Mouse (Mus musculus): ENCODE measurements around the gene Zfp322a. TPM values are rescaled to one million over a fixed set of nuclear protein-coding genes. Genes with fewer than 3 reads are reported as not detected.
"Not testable (repeated sequence)": the region's sequence is repeated elsewhere in the genome, so short reads cannot be mapped to it uniquely, and the experiment has no call there.

The Zfp322a gene
- total RNA-seq, 2 experiments from 2014 or later, result 18.9 to 21.7 TPM

- intact Hi-C loops (cut with DNase I), result loop anchor here (10.0 kb wide), 1 partner anchor 233 kb away; no protein-coding TSS in a partner anchor
- no peak for DNase-seq
Measured at GRCm38 (mm10) chr13:23361536-23361935, 7.5 kb downstream of the Zfp322a start.

GRCm38 (mm10) chr13:23354541-23354940 lies 14.5 kb downstream of the Zfp322a start:
- intact Hi-C loops (cut with DNase I); DNase-seq: not testable (repeated sequence)

GRCm38 (mm10) chr13:23317305-23317889 lies 51.6 kb downstream of the Zfp322a start:
- intact Hi-C loops (cut with DNase I), result no loop called here

GRCm38 (mm10) chr13:23312909-23313669 lies 55.9 kb downstream of the Zfp322a start:
- DNase-seq, result no peak
- intact Hi-C loops (cut with DNase I), result no loop called here

More at GRCm38 (mm10) chr13:23317305-23317889, 51.6 kb downstream of the Zfp322a start:
- no peak for DNase-seq

DNA sequence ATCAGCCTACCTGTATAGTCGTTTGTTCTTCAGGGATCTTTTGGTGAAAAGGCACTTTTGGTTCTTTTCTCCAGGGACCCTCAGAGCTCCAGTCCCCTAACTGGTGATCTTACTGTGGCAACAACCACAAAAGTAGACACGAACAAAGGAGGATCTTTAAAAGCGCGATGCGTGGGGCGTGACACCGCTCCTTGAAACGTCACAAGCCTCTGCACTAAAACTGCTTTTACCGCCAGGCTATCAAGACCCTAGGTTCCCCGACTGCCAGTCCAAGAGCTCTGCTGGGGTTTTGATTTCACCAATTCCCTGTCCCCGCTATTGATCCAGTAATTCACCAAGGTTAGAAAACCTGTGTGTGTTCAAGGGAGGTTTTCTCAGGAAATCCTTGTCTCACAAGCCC lies 59.0 kb downstream of the Zfp322a start:
- no peak for DNase-seq
- intact Hi-C loops (cut with DNase I), result no loop called here

DNA sequence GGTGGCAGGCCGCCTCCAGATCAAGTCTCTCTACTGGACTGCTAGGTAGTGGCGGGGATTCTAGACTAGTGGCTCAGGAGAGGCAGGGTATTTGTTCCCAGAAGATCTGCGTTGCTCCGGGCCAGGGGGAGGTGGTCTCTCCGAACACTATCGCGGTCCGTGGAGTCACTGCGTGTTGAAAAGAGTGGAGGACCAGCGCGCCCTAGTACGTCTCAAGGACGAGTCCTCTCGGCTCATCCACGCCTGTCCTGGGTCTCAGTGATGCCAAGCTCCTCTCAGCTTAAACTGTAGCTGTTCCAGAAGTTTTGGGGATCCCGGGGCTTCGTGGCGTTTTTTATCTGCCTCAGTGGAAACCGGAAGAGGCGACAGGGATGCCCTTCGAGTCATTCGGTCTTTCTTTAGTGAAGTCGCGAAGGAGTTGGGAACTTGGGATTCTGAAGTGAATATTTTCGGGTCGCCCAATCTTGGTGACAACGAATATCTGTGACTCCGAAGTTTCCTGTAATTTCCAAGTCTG lies 59.5 kb downstream of the Zfp322a start:
- DNase-seq, result no peak
- intact Hi-C loops (cut with DNase I), result no loop called here

DNA sequence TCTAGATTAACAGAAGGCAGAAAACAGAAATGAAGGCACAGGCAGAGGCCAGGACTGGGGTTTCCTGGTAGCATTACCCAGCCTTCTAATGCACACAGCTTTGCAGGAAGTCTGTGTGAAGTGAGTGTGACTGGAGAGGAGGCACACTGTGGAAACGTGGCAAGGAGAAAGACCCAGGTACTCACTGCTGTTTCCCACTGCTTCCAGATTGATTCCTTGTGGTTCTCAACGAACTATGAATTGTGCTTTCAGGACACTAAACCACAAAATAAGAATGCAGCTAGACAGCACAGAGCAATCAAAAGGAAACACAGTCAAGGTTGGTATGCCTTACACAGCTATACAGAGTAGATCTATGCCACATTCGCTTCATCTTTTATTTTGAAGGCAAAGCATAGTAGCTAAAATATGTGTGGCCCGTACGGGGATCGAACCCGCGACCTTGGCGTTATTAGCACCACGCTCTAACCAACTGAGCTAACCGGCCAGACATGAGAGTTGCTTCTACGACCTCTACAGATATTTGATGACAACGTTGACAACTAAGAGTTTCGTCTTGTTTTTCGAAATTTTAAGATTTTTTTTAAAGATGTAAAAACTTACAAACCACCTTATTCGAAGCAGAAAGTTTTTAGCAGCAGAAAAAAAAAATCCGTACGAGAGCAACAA lies 60.2 kb downstream of the Zfp322a start:
- intact Hi-C loops (cut with DNase I); DNase-seq: not testable (repeated sequence)

DNA sequence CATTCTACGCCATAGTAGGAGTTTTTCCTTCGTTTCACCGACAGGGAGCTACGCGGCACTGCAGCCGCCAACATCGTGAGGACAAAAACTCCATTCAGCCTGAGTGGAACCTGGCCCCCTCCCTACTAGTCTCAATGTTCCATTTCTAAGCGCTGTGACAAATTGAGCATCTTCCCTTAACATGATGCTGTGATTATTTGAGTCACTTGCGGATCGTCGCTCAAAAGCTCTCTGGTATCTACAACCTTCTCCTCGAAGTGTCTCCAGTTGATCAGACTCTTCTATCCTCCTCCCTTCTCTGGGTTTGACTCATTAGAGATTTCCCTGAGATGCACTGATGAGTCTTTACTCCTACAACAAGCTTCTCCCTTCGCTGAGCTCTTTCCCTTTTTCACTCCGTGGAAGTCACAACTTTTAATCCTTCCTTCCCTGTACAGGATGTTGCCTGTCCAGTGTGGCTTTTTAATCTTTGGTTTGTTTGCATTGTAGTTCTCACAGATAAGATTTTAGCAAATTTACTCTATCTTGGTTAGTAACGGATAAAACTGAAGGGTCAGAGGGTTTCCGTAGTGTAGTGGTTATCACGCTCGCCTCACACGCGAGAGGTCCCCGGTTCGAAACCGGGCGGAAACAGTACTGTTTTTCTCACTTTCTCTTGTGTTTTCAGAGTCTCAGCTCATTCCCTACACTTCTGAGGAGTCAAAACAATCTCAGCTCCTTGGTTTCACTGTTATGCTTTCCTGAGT lies 61.8 kb downstream of the Zfp322a start:
- no peak for DNase-seq
- intact Hi-C loops (cut with DNase I), result no loop called here

GRCm38 (mm10) chr13:23306707-23307068 lies 62.3 kb downstream of the Zfp322a start:
- intact Hi-C loops (cut with DNase I), result no loop called here
- no peak for DNase-seq

Other genes with a start within 250 kb of the Zfp322a start
- not detected for gene Vmn1r218, start 236.1 kb downstream of the Zfp322a start, total RNA-seq (2021)
- not detected for gene Vmn1r219, start 209.9 kb downstream of the Zfp322a start, total RNA-seq (2021)
- gene Vmn1r220, start 181.2 kb downstream of the Zfp322a start, total RNA-seq (2021), result not detected
- gene Vmn1r221, start 155.1 kb downstream of the Zfp322a start, total RNA-seq (2021), result not detected
- not detected for gene Vmn1r222, start 133.3 kb downstream of the Zfp322a start, total RNA-seq (2021)
- not detected for gene Vmn1r223, start 122.1 kb downstream of the Zfp322a start, total RNA-seq (2021)
- 1 to 10 TPM; 5.3 to 5.6 TPM for gene Abt1, start 54.7 kb upstream of the Zfp322a start, total RNA-seq (2021)
- gene Btn1a1, start 96.7 kb upstream of the Zfp322a start, total RNA-seq (2021), result not detected
- gene Btn2a2, start 119.6 kb upstream of the Zfp322a start, total RNA-seq (2021), result not detected
- 100 to 1,000 TPM; 743 to 812 TPM for gene Hist1h4h, start 161.8 kb upstream of the Zfp322a start, total RNA-seq (2021)
- 100 to 1,000 TPM; 171 to 245 TPM for gene Hist1h2af, start 164.7 kb upstream of the Zfp322a start, total RNA-seq (2021)
- 10 to 100 TPM; 45.9 to 66.2 TPM for gene Hist1h3g, start 166.2 kb upstream of the Zfp322a start, total RNA-seq (2021)
- gene Hist1h2bh, start 174.2 kb upstream of the Zfp322a start, total RNA-seq (2021), result 10 to 100 TPM in 1 of 2 experiments, 1 to 10 TPM in 1; 9.2 to 11.2 TPM
- gene Hist1h3f, start 174.8 kb upstream of the Zfp322a start, total RNA-seq (2021), result 10 to 100 TPM; 52.6 to 63.4 TPM
- 100 to 1,000 TPM; 308 to 354 TPM for gene Hist1h4f, start 182.4 kb upstream of the Zfp322a start, total RNA-seq (2021)
- 10 to 100 TPM; 16.9 to 20.1 TPM for gene Hist1h1d, start 184.1 kb upstream of the Zfp322a start, total RNA-seq (2021)
- 100 to 1,000 TPM; 125 to 161 TPM for gene Hist1h3e, start 193.2 kb upstream of the Zfp322a start, total RNA-seq (2021)
- 10 to 100 TPM; 38.7 to 42.6 TPM for gene Hist1h2ae, start 202.0 kb upstream of the Zfp322a start, total RNA-seq (2021)
- 100 to 1,000 TPM; 285 to 300 TPM for gene Hist1h2bg, start 202.2 kb upstream of the Zfp322a start, total RNA-seq (2021)
- gene Hist1h2bf, start 205.0 kb upstream of the Zfp322a start, total RNA-seq (2021), result 100 to 1,000 TPM; 116 to 129 TPM
- 10 to 100 TPM; 32.3 to 37.7 TPM for gene Hist1h2ad, start 205.2 kb upstream of the Zfp322a start, total RNA-seq (2021)
- gene Hist1h3d, start 206.6 kb upstream of the Zfp322a start, total RNA-seq (2021), result 10 to 100 TPM; 26.2 to 30.6 TPM
- gene Hist1h4d, start 212.4 kb upstream of the Zfp322a start, total RNA-seq (2021), result 100 to 1,000 TPM; 167 to 189 TPM